Mouse (Mus musculus): ENCODE data around the gene Olfr746.

Gene Olfr746

DNA sequence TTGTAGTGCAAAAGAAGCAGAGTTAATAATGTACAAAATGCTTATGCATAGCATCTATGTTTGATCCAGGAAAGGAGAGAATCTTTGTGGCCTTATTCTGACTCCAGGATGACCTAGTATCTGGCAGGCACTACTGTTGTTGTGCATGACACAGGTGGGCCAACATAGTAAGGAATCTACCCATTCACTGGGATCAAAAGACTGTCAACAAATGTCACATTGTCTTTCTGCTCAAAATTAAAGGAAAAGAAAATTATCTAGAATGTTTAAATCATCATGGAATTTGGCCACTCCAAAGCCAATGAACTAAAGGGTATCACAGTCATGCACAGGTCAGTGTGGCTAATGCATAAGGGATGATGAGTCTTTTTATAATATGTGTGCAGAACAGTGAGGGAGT is at the start of gene Olfr746:
Gene Olfr746, plus strand, starts transcription at position 301 of the 400 bp plus-strand sequence.
- DNase-seq (ENCODE audit: low spot score), result no peak

DNA sequence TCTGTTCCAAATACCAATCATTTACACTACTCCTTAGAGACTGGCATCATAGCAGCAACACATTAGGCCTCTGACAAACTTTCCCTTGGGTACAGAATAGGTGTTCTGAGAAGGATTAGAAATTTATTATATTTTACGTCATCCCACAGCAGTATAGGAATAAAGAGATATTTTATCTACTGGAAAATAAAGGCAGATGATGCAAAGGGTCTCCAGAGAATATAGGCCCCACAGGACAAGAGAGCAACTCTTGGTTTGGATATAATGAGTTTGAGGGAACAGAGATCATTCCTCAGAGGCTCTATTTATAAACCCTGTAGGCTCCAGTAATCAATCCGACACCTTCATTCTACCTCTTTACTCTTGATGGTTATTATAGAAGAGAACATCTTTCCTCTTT is 32.3 kb upstream of the Olfr746 start, which contains the start of gene Olfr744:
Gene Olfr744, plus strand, starts transcription at position 301 of the 400 bp plus-strand sequence.
- DNase-seq (ENCODE audit: low spot score), result no peak

DNA sequence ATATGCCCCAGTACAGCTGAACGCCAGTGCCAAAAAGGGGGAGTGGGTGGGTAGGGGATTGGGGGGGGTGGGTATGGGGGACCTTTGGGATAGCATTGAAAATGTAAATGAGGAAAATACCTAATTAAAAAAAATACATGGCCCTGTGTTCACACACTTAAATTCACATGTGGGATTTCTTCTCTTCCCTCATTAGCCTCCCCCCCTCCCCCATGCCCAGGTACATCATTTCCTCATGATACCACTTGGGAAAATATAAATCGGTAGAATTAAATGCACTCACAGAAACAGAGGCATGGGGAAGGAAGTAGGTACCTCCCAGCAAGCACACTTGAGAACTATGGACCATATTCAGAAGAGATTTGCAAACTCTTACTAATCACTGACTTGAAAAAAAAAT is 7.8 kb upstream of the Olfr746 start, which contains the start of gene Olfr745:
Gene Olfr745, plus strand, starts transcription at position 301 of the 400 bp plus-strand sequence.
- DNase-seq (ENCODE audit: low spot score), result no peak

DNA sequence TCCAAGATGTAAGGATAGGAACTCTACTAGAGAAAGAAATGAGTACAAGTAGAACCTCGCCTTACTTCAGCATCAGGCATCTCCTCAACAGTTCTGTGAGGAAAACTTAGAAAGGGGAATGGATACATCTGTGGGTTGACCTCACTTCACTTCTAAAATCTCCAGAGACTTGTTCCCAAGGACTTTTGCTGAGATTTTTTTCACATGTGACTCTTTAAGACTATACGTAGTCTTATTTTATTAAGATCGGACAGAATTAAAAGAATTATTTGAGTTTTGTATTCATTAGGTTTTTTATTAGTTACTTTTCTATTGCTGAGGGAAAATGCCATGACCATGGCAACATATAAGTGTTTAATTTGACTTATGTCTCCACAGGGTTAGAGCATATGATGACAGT is 46.2 kb downstream of the Olfr746 start, which contains the start of gene Olfr747:
Gene Olfr747, minus strand, starts transcription at position 101 of the 400 bp plus-strand sequence.
- no peak for DNase-seq (ENCODE audit: low spot score)

All from left cerebral cortex, adult 11 months (tissue).